Mouse (Mus musculus): ENCODE data around the gene Apol7a.
"Not testable (repeated sequence)": the region's sequence is repeated elsewhere in the genome, so short reads cannot be mapped to it uniquely, and the experiment has no call there.

The Apol7a gene

DNA sequence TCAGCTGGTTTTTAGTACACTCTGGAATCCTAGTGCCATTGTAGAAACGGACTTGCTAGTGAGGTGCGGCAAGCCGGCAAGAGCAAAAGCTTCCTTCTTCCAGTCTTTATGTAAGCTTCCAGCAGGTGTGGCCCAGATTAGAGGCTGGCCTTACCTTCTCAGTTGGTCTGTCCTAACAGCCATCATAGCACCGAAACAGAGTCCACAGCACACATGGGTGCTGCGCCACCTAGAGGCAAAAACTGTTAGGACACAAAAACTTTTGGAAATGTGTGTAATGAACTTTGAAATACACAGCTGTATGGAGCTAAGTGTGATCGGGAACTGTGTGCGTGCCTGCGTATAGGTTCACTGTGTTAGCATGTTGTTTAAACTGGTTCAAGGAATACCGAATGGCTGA, at the start of gene Apol7a:
Gene Apol7a (minus strand): TSS at position 84 of the 400 bp plus-strand sequence.
- in situ Hi-C loops (cut with MboI; ENCODE audit: unreplicated experiment in 2 of 2) = not testable (repeated sequence)

DNA sequence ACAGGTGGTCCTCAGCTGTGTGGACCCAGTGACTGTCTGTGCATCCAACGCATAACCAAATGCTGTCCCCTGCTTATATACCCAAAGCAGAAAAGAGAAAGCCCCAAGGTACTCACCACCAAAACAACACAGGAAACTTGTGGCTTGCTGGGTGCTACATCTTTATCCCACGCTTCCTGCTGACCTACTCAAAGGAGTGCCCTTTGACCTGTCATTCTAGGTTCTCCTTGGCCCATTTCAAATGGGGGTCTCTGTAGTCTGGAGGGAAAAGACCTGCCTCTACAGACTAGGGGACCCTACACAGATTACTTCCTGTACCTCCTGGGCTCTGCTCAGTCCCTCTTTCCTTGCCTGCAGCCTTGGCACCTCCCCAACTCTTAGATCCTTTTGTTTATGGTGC, 48.5 kb upstream of the Apol7a start, which contains the start of gene Apol7b:
Gene Apol7b (minus strand): TSS at position 101 of the 400 bp plus-strand sequence.
- in situ Hi-C loops (cut with MboI; ENCODE audit: unreplicated experiment in 2 of 2) = loop anchor here in 1 of 2 experiments (25.0 kb wide), 1 partner anchor 565 kb away; no protein-coding TSS in a partner anchor

DNA sequence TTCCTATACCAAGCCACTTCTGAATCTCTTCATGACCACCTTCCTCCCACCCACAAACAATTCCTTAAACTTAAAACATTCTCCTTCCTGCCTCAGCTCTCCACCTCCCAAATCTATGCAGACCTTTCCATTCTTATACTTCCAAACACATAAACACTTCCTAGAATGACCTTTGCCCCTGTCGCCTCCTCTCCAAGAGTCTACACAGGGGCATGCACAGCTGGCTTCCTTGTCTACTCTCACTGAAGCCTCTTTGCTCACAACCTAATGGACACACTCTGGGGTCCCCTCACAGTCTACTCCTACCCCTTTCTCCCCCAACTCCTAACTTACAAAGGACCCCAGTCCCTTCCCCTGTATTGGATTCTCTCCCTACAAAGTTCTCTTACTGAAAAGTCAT, 46.8 kb upstream of the Apol7a start:
- in situ Hi-C loops (cut with MboI; ENCODE audit: unreplicated experiment in 2 of 2) = loop anchor here in 1 of 2 experiments (25.0 kb wide), 1 partner anchor 567 kb away; no protein-coding TSS in a partner anchor

DNA sequence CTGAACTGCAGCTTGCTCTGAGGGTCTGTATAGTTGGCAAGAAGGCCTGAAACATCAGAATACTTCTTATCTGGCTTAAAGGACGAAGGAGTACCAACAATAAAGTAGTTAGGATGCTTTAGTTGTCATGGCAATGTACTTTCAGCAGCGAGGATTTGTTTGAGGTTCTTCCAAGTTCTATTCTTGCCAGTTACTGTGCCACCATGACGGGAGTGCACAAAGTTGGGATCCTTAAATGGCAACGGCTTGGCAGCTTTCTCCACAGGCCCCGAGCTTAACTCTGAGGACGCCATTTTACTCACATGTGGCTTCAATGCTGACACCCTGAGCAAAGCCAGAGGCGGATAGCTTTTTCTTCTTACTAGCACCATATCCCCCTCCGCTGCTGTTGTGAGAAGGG, 45.8 kb upstream of the Apol7a start:
- in situ Hi-C loops (cut with MboI; ENCODE audit: unreplicated experiment in 2 of 2) = loop anchor here in 1 of 2 experiments (25.0 kb wide), 1 partner anchor 568 kb away; no protein-coding TSS in a partner anchor

- in situ Hi-C loops (cut with MboI; ENCODE audit: unreplicated experiment in 2 of 2) = loop anchor here in 1 of 2 experiments (25.0 kb wide), 1 partner anchor 583 kb away; no protein-coding TSS in a partner anchor
Measured at GRCm38 (mm10) chr15:77428690-77429448, 30.0 kb upstream of the Apol7a start.

DNA sequence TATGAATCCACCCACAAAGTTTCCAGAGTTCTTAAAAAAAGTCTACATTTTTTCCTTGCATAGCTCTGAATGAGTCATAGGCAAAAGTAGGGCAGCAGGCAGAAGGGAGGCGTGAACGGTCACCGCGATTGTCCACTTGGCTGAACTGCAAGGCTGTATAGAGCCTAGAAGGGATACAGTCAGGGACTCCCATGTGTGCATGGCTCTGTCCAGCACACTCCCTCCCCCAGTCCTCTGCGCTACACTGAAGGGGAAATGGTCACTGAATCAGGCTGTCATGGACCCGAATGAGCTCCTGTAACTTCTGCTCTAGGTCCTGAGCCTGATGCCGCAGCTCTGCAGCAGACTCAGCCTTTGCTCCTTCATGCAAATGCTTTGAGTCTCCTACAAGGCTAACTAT, 24.0 kb upstream of the Apol7a start:
- in situ Hi-C loops (cut with MboI; ENCODE audit: unreplicated experiment in 2 of 2) = not testable (repeated sequence)

DNA sequence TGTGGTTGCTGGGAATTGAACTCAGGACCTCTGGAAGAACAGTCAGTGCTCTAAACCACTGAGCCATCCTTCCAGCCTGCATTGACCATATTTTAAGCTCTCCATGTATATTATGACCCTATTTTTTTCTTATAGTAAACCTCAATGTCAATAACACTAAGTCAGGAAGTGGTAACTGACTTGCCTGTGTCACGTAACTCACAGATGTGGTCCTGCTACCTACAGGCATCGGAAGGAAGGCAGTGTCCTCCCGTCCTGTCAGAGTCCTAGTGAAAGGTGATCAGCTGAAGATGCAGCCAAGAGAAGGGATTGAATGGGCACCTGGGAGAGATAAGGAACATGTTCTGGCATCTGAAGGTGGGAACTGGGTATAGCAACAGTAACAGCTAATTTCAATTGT, 20.7 kb upstream of the Apol7a start:
- in situ Hi-C loops (cut with MboI; ENCODE audit: unreplicated experiment in 2 of 2) = not testable (repeated sequence)

DNA sequence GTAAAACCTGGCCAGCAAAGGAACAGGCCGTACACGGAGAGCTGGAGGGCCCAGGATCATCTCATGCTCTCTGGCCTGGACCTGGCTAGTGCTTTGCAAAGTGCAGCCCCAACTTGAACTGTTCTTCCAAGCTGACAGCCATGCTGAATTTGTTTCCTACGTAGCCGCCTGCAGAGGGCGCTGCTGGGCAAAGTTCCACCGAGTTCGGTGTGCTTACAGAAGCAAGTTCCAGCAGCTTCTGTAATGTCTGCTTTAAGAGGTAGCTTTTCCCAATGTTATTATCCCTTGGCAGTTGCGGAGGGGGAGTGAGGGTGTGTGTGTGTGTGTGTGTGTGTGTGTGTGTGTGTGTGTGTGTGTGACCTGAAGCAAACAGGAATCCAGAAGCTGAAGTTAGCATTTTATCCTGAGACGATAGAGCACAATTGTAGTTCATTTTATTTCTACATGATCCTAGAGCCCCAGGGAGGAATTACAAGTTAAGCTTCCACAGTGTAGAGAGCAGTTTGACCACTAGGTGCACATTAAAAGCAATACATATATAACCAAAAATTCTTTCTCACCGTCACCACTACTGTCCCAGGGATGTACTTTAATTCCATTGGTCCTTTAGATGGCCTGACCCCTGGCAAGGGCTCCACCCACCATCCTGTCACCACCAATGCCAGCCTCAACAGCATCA, 17.9 kb upstream of the Apol7a start:
- in situ Hi-C loops (cut with MboI; ENCODE audit: unreplicated experiment in 2 of 2) = not testable (repeated sequence)

DNA sequence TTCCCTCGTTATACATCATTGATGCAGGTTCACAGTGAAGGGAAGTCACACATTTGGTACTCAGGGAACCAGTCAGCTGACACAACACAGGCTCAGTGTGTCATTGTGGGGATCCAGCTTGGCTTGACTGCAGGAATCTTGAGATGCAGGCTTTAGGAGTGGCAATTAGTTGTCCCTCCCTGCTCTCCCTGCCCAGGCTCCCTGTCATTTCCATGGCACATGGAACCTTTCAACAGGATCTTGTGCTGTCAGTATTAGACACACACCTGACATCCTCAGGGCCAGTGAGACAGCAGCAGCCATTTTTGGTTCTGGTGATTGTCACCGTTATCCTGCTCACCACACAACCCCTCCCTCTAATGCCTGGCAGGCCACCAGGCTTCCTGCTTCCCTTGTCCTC, 16.7 kb upstream of the Apol7a start:
- in situ Hi-C loops (cut with MboI; ENCODE audit: unreplicated experiment in 2 of 2) = not testable (repeated sequence)

GRCm38 (mm10) chr15:77412695-77413094, 13.8 kb upstream of the Apol7a start:
- in situ Hi-C loops (cut with MboI; ENCODE audit: unreplicated experiment in 2 of 2) = not testable (repeated sequence)

DNA sequence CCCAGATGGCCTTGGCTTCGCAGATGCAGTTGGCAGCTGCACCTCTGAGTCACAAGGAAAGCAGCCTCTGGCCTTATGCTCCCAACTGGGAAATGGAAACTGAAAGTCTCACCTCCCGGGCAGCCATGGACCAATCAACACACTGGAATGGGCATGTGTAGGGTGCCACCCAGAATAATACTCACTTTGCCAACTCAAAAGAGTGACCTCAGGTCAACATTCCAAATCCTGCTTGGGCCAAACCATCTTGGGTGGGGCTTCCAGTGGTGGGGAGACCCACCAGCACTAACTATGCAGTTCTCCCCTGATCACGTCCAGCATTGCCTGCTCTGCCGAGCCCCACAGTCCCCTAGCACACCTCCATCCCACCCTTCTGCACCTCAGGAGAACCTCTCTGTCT, 12.1 kb upstream of the Apol7a start, which contains the start of gene Apol9a:
Gene Apol9a (minus strand): TSS at position 101 of the 400 bp plus-strand sequence.
- in situ Hi-C loops (cut with MboI; ENCODE audit: unreplicated experiment in 2 of 2) = not testable (repeated sequence)

DNA sequence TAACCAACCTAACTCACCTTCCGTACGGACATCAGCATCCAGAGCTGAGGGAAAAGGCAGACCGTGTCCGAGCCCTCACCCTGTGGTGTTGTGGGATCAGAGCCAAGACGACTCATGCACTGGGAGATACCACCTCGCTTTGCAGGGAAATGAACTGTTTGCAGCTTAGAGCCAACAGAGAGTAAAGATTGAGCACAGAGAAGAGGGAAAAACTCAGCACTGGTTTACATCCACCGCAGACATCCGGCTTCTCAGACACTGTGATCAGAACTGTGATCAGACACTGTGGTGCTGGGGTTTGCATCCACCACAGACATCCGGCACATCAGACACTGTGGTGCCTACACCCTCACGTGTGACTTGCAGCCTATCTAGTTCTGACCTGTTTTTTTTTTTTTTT, 7.5 kb upstream of the Apol7a start:
- in situ Hi-C loops (cut with MboI; ENCODE audit: unreplicated experiment in 2 of 2) = not testable (repeated sequence)

GRCm38 (mm10) chr15:77397450-77398132, 1.3 kb downstream of the Apol7a start:
- in situ Hi-C loops (cut with MboI; ENCODE audit: unreplicated experiment in 2 of 2) = not testable (repeated sequence)

- in situ Hi-C loops (cut with MboI; ENCODE audit: unreplicated experiment in 2 of 2) = not testable (repeated sequence)
Measured at GRCm38 (mm10) chr15:77393832-77394231, 5.1 kb downstream of the Apol7a start.

- in situ Hi-C loops (cut with MboI; ENCODE audit: unreplicated experiment in 2 of 2) = no loop called here
Measured at GRCm38 (mm10) chr15:77387462-77387861, 11.4 kb downstream of the Apol7a start.

- in situ Hi-C loops (cut with MboI; ENCODE audit: unreplicated experiment in 2 of 2) = no loop called here
Measured at GRCm38 (mm10) chr15:77384340-77385030, 14.4 kb downstream of the Apol7a start.

DNA sequence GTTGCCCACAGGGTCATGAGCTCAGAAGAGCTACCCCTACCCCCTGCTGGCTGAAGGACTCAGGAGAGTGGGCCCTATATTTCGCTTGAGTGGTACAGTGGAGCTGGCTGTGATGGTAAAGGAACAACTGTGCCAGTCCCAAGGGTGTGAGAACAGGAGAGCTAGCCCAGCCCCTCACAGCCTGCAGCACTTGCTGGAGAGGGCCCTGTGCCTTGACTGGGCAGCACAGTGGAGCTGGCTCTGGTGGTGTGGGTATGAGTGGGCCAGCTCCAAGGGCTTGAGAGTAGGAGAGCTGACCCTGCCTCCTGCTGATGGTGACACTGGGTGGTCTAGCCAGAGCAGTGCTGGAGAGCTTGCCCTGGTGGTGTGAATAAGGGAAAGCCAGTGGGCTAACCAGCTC, 16.0 kb downstream of the Apol7a start:
- in situ Hi-C loops (cut with MboI; ENCODE audit: unreplicated experiment in 2 of 2) = no loop called here

DNA sequence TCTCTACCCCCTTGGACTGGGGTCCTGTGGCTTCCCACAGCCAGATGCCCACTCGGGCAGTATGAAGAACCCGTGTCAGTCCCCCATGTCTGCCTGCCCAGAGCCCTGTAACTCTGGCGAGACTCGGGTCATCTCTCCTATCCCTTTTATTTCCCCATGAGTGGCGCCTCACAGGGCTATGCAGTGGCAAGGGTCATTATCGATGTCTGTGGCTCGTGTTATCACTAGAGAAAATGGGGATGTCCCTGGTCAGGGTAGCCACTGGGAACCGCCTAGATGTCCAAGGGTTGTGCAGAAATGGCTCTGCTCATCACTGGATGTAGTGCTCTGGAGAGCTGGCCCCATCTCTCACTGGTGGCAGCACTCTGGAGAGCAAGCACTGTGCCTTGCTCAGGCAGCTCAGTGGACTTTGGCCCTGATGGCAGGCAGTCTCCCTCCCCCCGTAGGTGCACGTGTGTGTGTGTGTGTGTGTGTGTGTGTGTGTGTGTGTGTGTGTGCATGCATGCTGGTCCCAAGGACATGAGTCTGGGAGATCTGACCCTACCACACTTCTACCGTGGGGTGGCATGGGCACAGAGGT, 16.5 kb downstream of the Apol7a start:
- in situ Hi-C loops (cut with MboI; ENCODE audit: unreplicated experiment in 2 of 2) = no loop called here

GRCm38 (mm10) chr15:77381481-77381880, 17.4 kb downstream of the Apol7a start:
- in situ Hi-C loops (cut with MboI; ENCODE audit: unreplicated experiment in 2 of 2) = no loop called here

- in situ Hi-C loops (cut with MboI; ENCODE audit: unreplicated experiment in 2 of 2) = no loop called here
Measured at GRCm38 (mm10) chr15:77379921-77380320, 19.0 kb downstream of the Apol7a start.

Measured in v-Abl transformed pro-B cells (cell line).